Mouse (Mus musculus): ENCODE results near the gene Serpina3a. TPM values are rescaled to one million over a fixed set of nuclear protein-coding genes. Genes with fewer than 3 reads are reported as not detected.

The Serpina3a gene
- polyA plus RNA-seq (2015; fragmentation: Nextera tagmentation; extraction: Ambion mirVana): not detected in 2 replicates

GRCm38 (mm10) chr12:104112333-104112732 lies at the start of gene Serpina3a:
TSS of gene Serpina3a (plus strand) at chr12:104112724.

GRCm38 (mm10) chr12:104100768-104101167 lies 11.8 kb upstream of the Serpina3a start, which contains the start of gene Serpina5:
TSS of gene Serpina5 (plus strand) at chr12:104101113.

GRCm38 (mm10) chr12:104127696-104128095 lies 15.2 kb downstream of the Serpina3a start, which contains the start of gene Serpina3b:
TSS of gene Serpina3b (plus strand) at chr12:104127996.

GRCm38 (mm10) chr12:104153656-104154055 lies 41.1 kb downstream of the Serpina3a start, which contains the start of gene Serpina3c:
TSS of gene Serpina3c (minus strand) at chr12:104153870.

Other genes starting within 250 kb of the Serpina3a start
- gene Serpina1a, start 249.2 kb upstream of the Serpina3a start, polyA plus RNA-seq (2015; fragmentation: Nextera tagmentation; extraction: Ambion mirVana): 1.0 and 2.8 TPM in 2 replicates
- gene Serpina1c, start 207.8 kb upstream of the Serpina3a start, polyA plus RNA-seq (2015; fragmentation: Nextera tagmentation; extraction: Ambion mirVana): 0.42 and 1.4 TPM in 2 replicates
- gene Serpina1e, start 153.7 kb upstream of the Serpina3a start, polyA plus RNA-seq (2015; fragmentation: Nextera tagmentation; extraction: Ambion mirVana): 1.2 and 5.1 TPM in 2 replicates
- 0.13 and 0.23 TPM in 2 replicates for gene Serpina11, start 122.8 kb upstream of the Serpina3a start, polyA plus RNA-seq (2015; fragmentation: Nextera tagmentation; extraction: Ambion mirVana)
- 0.04 TPM in 1 of 2 replicates, not detected in the other for gene Serpina9, start 99.0 kb upstream of the Serpina3a start, polyA plus RNA-seq (2015; fragmentation: Nextera tagmentation; extraction: Ambion mirVana)
- not detected in 2 replicates for gene Serpina12, start 68.3 kb upstream of the Serpina3a start, polyA plus RNA-seq (2015; fragmentation: Nextera tagmentation; extraction: Ambion mirVana)
- not detected in 2 replicates for gene Serpina5, start 11.6 kb upstream of the Serpina3a start, polyA plus RNA-seq (2015; fragmentation: Nextera tagmentation; extraction: Ambion mirVana)
- gene Serpina3b, start 15.3 kb downstream of the Serpina3a start, polyA plus RNA-seq (2015; fragmentation: Nextera tagmentation; extraction: Ambion mirVana): not detected in 2 replicates
- gene Serpina3c, start 41.1 kb downstream of the Serpina3a start, polyA plus RNA-seq (2015; fragmentation: Nextera tagmentation; extraction: Ambion mirVana): 1.2 and 1.8 TPM in 2 replicates
- gene Serpina3f, start 101.8 kb downstream of the Serpina3a start, polyA plus RNA-seq (2015; fragmentation: Nextera tagmentation; extraction: Ambion mirVana): 0.08 and 0.18 TPM in 2 replicates
- 27.3 and 28.6 TPM in 2 replicates for gene Serpina3g, start 123.5 kb downstream of the Serpina3a start, polyA plus RNA-seq (2015; fragmentation: Nextera tagmentation; extraction: Ambion mirVana)
- 0.23 and 0.39 TPM in 2 replicates for gene Serpina3i, start 150.4 kb downstream of the Serpina3a start, polyA plus RNA-seq (2015; fragmentation: Nextera tagmentation; extraction: Ambion mirVana)
- gene Serpina3j, start 201.8 kb downstream of the Serpina3a start, polyA plus RNA-seq (2015; fragmentation: Nextera tagmentation; extraction: Ambion mirVana): 0.06 TPM in 1 of 2 replicates, not detected in the other
- 0.13 and 0.39 TPM in 2 replicates for gene Serpina3k, start 225.8 kb downstream of the Serpina3a start, polyA plus RNA-seq (2015; fragmentation: Nextera tagmentation; extraction: Ambion mirVana)
- 0.94 and 2.6 TPM in 2 replicates for gene Serpina3m, start 225.8 kb downstream of the Serpina3a start, polyA plus RNA-seq (2015; fragmentation: Nextera tagmentation; extraction: Ambion mirVana)

Data from urinary bladder, postnatal 0 days (tissue).